Mouse (Mus musculus) ovary, postnatal 14 days (tissue): ENCODE results near the gene Kirrel3.

Experiments used
- DNase-seq: peaks from one replicate; pipeline ENCODE4 v3.0.0; 2022; ENCODE audit warnings: low spot score

The Kirrel3 gene

GRCm38 (mm10) chr9:34603750-34604149, 118.1 kb downstream of the Kirrel3 start:
- no peak for DNase-seq

GRCm38 (mm10) chr9:34604931-34605330, 119.2 kb downstream of the Kirrel3 start:
- DNase-seq = no peak

GRCm38 (mm10) chr9:34605486-34605885, 119.8 kb downstream of the Kirrel3 start:
- DNase-seq = no peak

GRCm38 (mm10) chr9:34607976-34608375, 122.3 kb downstream of the Kirrel3 start:
- no peak for DNase-seq

DNA sequence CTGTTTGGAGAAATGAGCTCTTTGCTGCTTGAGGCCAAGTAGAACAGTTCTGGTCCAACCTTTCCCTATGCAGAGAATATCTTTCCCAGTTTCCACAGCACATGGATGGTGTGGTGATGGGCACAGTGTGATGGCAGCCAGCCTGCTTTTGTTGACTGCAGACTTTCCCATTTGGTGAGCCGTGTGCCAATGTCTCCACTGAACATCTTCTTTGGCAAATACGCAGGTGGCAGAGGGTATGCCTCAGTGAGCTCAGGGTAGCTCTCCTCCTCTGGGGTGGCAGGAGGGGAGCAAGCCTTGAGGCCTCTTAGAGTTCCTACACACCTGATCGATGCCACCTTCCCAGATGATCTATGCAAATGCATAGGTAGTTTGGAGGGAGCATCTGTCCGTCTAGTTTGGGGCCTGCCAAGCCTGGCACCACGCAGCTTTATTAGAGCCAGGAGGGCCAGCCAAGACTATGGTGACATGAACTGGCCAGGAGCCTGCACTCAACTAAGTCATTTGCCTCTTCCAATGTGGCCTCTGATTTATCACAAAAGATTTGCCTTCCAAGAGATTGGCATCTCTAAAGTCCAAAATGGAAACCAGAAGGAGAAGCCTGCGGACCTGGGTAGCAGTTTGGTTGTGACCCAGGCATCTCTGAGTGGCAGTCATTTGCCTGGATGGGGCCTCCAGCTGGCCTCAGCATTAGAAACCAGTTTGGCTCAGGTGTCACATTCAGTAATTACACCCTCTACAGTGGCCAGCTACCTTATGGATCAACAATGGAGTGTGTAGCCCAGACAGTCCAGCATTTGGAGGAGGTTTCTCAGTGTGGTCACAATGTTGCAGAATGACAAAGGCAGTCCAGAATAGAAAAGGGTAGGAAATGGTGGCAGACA, 127.4 kb downstream of the Kirrel3 start:
- DNase-seq = no peak

GRCm38 (mm10) chr9:34618099-34618498, 132.4 kb downstream of the Kirrel3 start:
- DNase-seq = no peak

- DNase-seq = no peak
Measured at GRCm38 (mm10) chr9:34619913-34620312, 134.2 kb downstream of the Kirrel3 start.

GRCm38 (mm10) chr9:34623526-34623925, 137.8 kb downstream of the Kirrel3 start:
- DNase-seq = no peak

- DNase-seq = no peak
Measured at GRCm38 (mm10) chr9:34624021-34624420, 138.3 kb downstream of the Kirrel3 start.

GRCm38 (mm10) chr9:34628841-34629240, 143.1 kb downstream of the Kirrel3 start:
- DNase-seq = no peak

DNA sequence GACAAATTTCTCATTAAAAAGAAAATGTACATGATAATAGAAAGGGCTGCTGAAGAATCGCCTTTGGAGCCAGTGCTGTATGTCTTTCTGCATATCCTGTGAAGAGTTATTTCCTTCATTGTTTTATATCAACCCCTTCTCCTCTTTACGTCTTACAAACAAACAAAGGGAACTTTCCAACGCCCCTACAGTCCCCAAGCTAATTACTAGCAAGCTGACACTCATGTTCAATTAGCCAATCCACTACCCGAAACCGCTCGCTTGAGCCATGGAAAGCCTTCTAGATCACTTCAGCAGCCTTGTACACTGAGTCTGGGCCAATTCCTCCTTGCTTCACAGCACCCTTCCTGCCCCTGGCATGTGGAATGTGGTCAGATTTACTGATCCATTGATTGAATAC, 150.0 kb downstream of the Kirrel3 start:
- DNase-seq = no peak

DNA sequence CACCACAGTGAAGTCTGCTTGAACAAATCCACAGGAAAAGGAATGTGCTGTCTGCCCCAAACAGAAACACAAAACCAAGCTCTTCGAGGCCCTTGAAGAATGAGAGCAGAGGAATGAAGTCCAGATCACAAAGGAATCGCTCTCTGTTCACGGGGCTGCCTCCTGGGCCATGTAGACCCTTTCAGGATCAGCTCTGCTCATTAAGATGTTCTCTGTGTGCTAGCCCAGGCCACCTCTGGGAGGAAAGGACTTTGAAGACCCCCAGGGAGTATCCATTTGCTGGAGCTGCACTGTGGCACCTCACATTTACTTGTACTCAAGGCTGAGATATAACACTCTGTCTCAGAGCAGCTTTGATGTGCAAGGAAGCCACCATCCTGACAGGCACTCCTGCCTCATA, 158.2 kb downstream of the Kirrel3 start:
- no peak for DNase-seq

DNA sequence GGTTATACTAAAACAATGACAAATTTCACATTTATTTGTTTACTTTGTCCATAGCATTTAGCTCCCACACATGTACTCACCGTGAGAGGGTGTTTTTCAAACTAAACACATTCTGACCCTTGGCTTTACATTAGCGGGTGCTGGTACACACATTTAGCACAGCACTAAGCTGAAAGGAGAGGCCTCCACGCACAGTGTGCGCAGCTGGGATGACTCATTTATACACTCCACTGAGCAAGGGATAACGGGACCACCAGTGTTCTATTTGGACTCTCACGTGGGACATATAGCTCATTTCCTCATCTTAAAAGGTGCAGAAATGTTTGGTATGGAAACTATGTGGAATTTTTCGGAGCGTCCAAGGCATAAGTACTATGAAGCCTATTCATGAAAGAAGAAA, 158.7 kb downstream of the Kirrel3 start:
- no peak for DNase-seq

DNA sequence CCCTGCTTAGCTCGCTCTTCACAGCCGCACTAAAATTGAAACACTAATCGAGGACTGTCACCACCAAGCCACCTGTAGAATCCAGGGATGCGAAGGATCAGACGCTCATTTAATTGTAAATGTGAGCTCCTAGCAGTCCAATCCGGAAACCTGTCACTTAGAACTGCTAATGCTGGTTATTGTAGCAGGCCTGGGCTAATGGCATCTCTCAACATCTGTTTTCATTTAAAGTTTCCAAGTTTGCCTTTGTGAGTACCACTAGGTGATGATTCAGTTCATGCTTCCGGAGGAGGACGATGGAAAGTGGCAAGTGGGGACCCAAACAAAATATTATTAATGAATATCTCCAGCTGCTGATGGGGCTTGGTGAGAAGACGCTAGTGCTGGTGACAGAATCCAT, 161.1 kb downstream of the Kirrel3 start:
- DNase-seq = no peak

DNA sequence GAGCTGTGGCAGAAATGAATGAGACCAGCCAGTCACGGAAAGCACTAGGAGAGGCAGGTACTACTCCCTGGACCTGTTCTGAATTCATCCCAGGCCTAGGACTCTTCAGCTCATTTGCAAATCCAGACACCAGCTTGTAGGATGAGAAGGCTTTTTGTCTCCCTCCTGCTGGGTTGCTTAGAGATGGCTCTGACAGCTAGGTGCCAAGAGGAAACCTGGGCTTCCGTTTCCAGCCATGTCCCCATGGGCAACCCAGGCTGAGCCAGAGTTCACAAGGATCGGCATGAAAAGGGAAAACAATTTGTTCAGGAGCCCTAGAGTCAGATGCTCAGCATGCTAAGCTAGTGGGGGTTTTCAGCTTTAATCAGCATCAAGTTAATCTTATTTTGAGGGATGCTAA, 166.6 kb downstream of the Kirrel3 start:
- DNase-seq = no peak

- no peak for DNase-seq
Measured at GRCm38 (mm10) chr9:34653141-34653540, 167.4 kb downstream of the Kirrel3 start.

GRCm38 (mm10) chr9:34660566-34660965, 174.9 kb downstream of the Kirrel3 start:
- no peak for DNase-seq

DNA sequence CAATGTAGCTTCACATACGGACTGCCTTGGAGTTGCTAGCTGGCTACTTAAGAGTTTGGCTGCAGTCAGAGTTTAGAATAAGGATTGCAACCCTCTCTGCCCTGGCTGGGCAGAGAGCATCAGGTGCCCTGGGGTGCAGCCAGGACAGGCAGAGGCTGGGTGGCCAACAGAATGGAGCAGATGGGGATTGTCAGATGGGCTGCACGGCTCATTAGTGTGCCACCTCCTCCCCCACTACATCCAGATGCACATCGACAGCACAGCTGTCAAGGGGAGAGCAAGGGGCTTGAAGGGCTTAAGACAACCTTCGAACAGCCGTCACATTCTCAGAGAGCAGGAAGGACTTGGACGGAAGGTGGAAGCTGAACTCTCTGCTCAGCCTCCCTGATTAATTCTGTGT, 177.7 kb downstream of the Kirrel3 start:
- no peak for DNase-seq

GRCm38 (mm10) chr9:34665361-34666129, 179.9 kb downstream of the Kirrel3 start:
- DNase-seq = no peak

DNA sequence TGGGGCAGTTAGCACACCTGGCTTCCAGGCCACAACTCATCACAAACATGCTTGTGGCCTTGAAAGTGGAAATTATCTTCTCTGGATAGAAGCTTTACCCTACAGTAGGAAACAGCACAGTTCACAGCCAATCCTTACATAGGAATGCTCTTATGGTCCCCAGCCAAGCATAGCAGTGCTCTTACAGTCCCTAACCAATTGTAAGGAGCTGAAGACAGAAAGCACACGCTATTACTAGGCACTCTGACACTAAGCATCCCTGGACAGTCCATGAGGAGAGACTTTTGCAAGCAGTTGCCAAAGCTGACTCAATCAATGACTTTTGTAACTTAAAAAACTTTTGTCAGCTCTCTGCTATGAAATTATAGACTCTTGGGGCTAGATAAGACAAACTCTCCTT, 181.5 kb downstream of the Kirrel3 start:
- DNase-seq = no peak

- no peak for DNase-seq
Measured at GRCm38 (mm10) chr9:34670906-34671305, 185.2 kb downstream of the Kirrel3 start.

- DNase-seq = no peak
Measured at GRCm38 (mm10) chr9:34686798-34687197, 201.1 kb downstream of the Kirrel3 start.

GRCm38 (mm10) chr9:34688358-34688757, 202.7 kb downstream of the Kirrel3 start:
- no peak for DNase-seq
